Mouse (Mus musculus): ENCODE data around the gene Drosha.

The Drosha gene

GRCm38 (mm10) chr15:12824197-12824952 is at the start of gene Drosha, which contains the start of gene 6030458C11Rik:
Gene Drosha, plus strand, starts transcription at chr15:12824815.
Gene 6030458C11Rik, minus strand, starts transcription at chr15:12824649.
- WGBS: under 1% methylated on average over 67 of the region's 67 CpGs

- WGBS: 86% methylated on average over 6 of the region's 6 CpGs
Measured at GRCm38 (mm10) chr15:12781296-12781695, 43.3 kb upstream of the Drosha start.

- WGBS: 80% methylated on average over 14 of the region's 16 CpGs
Measured at GRCm38 (mm10) chr15:12781729-12782326, 42.8 kb upstream of the Drosha start.

GRCm38 (mm10) chr15:12788536-12788935 is 36.1 kb upstream of the Drosha start:
- WGBS: 85% methylated on average over 5 of the region's 5 CpGs

- 33% methylated on average over 10 of the region's 10 CpGs for WGBS
Measured at GRCm38 (mm10) chr15:12789406-12789867, 35.2 kb upstream of the Drosha start.

GRCm38 (mm10) chr15:12794311-12794710 is 30.3 kb upstream of the Drosha start:
- 73% methylated on average over 6 of the region's 6 CpGs for WGBS

- 0% methylated on average over 2 of the region's 2 CpGs for WGBS
Measured at GRCm38 (mm10) chr15:12795457-12795894, 29.1 kb upstream of the Drosha start.

GRCm38 (mm10) chr15:12795909-12796470 is 28.6 kb upstream of the Drosha start:
- WGBS: 23% methylated on average over 13 of the region's 13 CpGs

- WGBS: 47% methylated on average over 6 of the region's 6 CpGs
Measured at GRCm38 (mm10) chr15:12798043-12798442, 26.6 kb upstream of the Drosha start.

- 48% methylated on average over 15 of the region's 15 CpGs for WGBS
Measured at GRCm38 (mm10) chr15:12800405-12801141, 24.0 kb upstream of the Drosha start.

- WGBS: 81% methylated on average over 2 of the region's 2 CpGs
Measured at GRCm38 (mm10) chr15:12801142-12801506, 23.5 kb upstream of the Drosha start.

- 77% methylated on average over 4 of the region's 4 CpGs for WGBS
Measured at GRCm38 (mm10) chr15:12805071-12805470, 19.5 kb upstream of the Drosha start.

GRCm38 (mm10) chr15:12807088-12807487 is 17.5 kb upstream of the Drosha start:
- WGBS: 94% methylated on average over 10 of the region's 10 CpGs

- WGBS: 89% methylated on average over 6 of the region's 6 CpGs
Measured at GRCm38 (mm10) chr15:12809305-12809704, 15.3 kb upstream of the Drosha start.

GRCm38 (mm10) chr15:12812646-12813045 is 12.0 kb upstream of the Drosha start:
- WGBS: 95% methylated on average over 11 of the region's 11 CpGs

- WGBS: 96% methylated on average over 8 of the region's 8 CpGs
Measured at GRCm38 (mm10) chr15:12817592-12817991, 7.0 kb upstream of the Drosha start.

GRCm38 (mm10) chr15:12822416-12823395 is 1.9 kb upstream of the Drosha start:
- WGBS: 72% methylated on average over 9 of the region's 9 CpGs

- 93% methylated on average over 2 of the region's 2 CpGs for WGBS
Measured at GRCm38 (mm10) chr15:12823455-12824119, 1.0 kb upstream of the Drosha start.

- WGBS: under 1% methylated on average over 31 of the region's 31 CpGs
Measured at GRCm38 (mm10) chr15:12824965-12825364, 350 bp downstream of the Drosha start.

- WGBS: 55% methylated on average over 12 of the region's 12 CpGs
Measured at GRCm38 (mm10) chr15:12825408-12825807, 793 bp downstream of the Drosha start.
